Mouse (Mus musculus): Measurements from ENCODE around the gene Nsdhl.

Gene Nsdhl

DNA sequence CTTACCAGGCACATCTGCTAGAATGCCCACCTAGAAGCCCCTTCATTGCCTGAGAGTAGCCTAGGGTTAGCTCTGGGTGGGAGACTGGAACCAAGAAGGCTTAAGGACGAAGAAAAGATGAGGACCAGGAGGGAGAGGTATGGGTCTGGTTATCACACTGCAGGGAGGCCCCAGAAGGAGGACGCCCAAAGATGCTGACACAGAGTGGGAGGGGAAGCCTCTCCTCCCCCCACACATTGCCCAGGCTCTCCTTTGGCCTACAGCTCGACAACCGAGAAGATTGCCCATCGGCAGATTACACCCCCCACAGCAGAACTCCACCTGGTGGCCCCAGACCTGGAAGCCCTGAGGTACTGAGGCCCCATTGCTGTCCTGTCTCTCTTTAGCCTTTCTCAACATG lies 84.8 kb downstream of the Nsdhl start:
- DNase-seq (ENCODE audit: low spot score in 2 of 2) = no peak

DNA sequence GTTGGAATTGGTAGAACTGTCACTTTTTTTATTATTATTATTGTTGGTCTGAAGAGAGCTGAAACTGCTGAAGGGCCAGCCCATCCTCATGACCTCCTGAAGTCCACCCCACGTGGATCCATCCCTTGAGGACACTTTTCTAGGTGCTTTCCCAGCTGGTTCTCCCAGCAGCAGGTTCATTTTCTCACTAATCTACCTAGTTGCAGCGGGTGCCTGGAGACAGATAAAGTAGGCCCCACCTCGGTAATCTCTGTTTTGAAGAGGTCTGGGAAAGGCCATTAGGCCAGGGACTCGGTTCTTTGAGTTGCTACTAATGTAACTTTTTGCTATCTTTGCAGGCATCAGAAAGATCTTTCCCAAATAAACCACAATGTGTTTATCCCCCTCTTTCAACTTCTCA lies 87.3 kb downstream of the Nsdhl start:
- no peak for DNase-seq (ENCODE audit: low spot score in 2 of 2)

DNA sequence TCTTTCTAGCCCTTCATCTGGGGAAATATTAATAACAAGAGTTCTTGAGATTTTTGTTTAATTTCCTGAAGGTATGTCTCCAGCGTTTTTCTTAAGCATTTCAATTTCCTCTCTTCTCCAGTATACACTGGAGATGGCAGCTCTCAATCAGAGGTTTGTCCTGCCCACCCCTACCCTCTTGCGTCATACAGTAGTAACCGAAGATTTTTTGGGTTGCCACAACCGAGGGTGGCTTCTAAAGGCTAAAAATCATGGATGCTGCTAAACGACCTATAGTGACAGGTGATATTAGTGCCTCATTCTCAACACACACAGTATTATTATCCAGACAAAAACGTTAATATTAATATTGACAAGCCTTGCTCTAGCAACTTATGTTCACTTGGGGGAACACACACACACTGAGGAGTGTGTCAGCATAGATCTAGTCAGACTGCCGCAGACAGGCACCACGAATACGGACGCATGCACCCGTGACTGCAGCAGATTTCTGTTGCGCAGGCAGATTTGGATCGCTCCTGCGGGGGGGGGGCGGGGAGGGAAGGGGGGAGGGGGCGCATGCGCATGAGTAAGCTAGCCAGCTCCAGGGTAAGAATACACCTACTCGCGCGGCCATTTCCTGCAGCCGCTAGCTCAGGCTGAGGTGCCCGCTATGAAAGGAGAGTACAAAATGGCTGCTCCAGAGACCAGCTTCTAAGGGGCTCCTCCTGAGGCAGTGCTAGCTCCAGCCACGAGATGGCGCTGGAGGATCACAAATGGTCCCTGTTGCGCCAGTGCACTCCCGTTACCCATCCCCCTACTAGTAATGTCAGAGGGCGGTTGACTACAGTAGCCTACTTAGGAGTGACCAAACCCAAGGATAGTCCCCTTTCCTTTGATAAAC lies 89.5 kb downstream of the Nsdhl start:
- peak; percentile 91 to 92 for DNase-seq (ENCODE audit: low spot score in 2 of 2)
